Mouse (Mus musculus) stomach, embryonic 14.5 days (tissue): ENCODE data around the gene Nacc1. TPM values are rescaled to one million over a fixed set of nuclear protein-coding genes. Genes with fewer than 3 reads are reported as not detected.

Source experiments
- ATAC-seq: fragments of 200-750 bp; cut with Nextera tagmentation; 2 replicates; pipeline ENCODE4 v1.8.0; 2017; ENCODE audit warnings: low read depth, moderate TSS enrichment; ENCODE audit not compliant: insufficient number of reproducible peaks, insufficient read depth, low FRiP score
- H3K27ac ChIP-seq: fragments of 300-500 bp; sonication (generic); 2 replicates; pipeline ENCODE4 v1.5.1; 2014; ENCODE audit warnings: mild to moderate bottlenecking, low read length, moderate library complexity, mixed read lengths
- H3K27me3 ChIP-seq: fragments of 300-500 bp; sonication (generic); 2 replicates; pipeline ENCODE4 v1.6.1; 2014; ENCODE audit warnings: low read length, control low read depth, mixed read lengths; ENCODE audit not compliant: control insufficient read depth, insufficient read depth
- H3K36me3 ChIP-seq: fragments of 300-500 bp; sonication (generic); 2 replicates; pipeline ENCODE4 v1.6.1; 2014; ENCODE audit warnings: mild to moderate bottlenecking, control low read depth, low read length, moderate library complexity, mixed read lengths; ENCODE audit not compliant: control insufficient read depth, insufficient read depth
- H3K4me1 ChIP-seq: fragments of 300-500 bp; sonication (generic); 2 replicates; pipeline ENCODE4 v1.6.1; 2014; ENCODE audit warnings: low read length, control low read depth, mixed read lengths; ENCODE audit not compliant: control insufficient read depth, insufficient read depth
- H3K4me2 ChIP-seq: fragments of 300-500 bp; sonication (generic); replicated peaks from 2 replicates; pipeline ENCODE4 v1.6.1; 2014; ENCODE audit warnings: low read depth, low read length, control low read depth
- H3K4me3 ChIP-seq: fragments of 300-500 bp; sonication (generic); 2 replicates; pipeline ENCODE4 v1.5.1; 2014; ENCODE audit warnings: low read depth, low read length, control low read depth
- H3K9ac ChIP-seq: fragments of 300-500 bp; sonication (generic); replicated peaks from 2 replicates; pipeline ENCODE4 v1.6.1; 2014; ENCODE audit warnings: low read depth, mild to moderate bottlenecking, control low read depth, low read length, moderate library complexity, mixed read lengths
- H3K9me3 ChIP-seq: fragments of 300-500 bp; sonication (generic); 2 replicates; pipeline ENCODE4 v1.6.1; 2016; ENCODE audit warnings: low read depth, low read length, control low read depth; ENCODE audit not compliant: control insufficient read depth
- WGBS: fragments of 180-500 bp; shearing (Covaris S2); extraction: QIAGEN DNeasy Blood & Tissue Kit; methylation state at CpG from one replicate; pipeline ENCODE4 v1.1.7; 2014; 5-methylcytosine and 5-hydroxymethylcytosine counted together
- polyA plus RNA-seq: library from polyadenylated mRNA; unstranded; fragments of >200 nt; fragmentation: Nextera tagmentation; extraction: Ambion mirVana; gene quantifications from 2 replicates; pipeline ENCODE4 v1.2.1, GENCODE M21; 2014

Nacc1 gene
- polyA plus RNA-seq, 1 experiment from 2014 or later, result 25.7 TPM

- H3K4me1 ChIP-seq, result 0 out of 2 replicates have a peak, but pooled peaks cover 1% of the 10 kb centered on the region
- no peak overlapping the region for H3K4me3 ChIP-seq
- H3K27me3 ChIP-seq, result no peaks in the 10 kb centered on the region
- no peaks in the 10 kb centered on the region for H3K36me3 ChIP-seq
- ATAC-seq, result no peak
- no peak overlapping the region for H3K27ac ChIP-seq
- 74% methylated on average over 7 of the region's 7 CpGs for WGBS
- H3K9me3 ChIP-seq, result no peaks in the 10 kb centered on the region
- H3K9ac ChIP-seq, result no peak overlapping the region
- H3K4me2 ChIP-seq, result no peak overlapping the region
These were observed 46.9 kb downstream of the Nacc1 start for GRCm38 (mm10) chr8:84640617-84641294.

GRCm38 (mm10) chr8:84640010-84640588, 47.6 kb downstream of the Nacc1 start:
- Histone ChIP-seq H3K36me3 (no peaks in the 10 kb centered on the region), H3K4me3 (peak overlapping the region; percentile 35), H3K27me3 (no peaks in the 10 kb centered on the region), H3K27ac (no peak overlapping the region), H3K4me1 (0 out of 2 replicates have a peak, but pooled peaks cover 5% of the 10 kb centered on the region), H3K9me3 (no peaks in the 10 kb centered on the region), H3K4me2 (peak overlapping the region; percentile 38), H3K9ac (no peak overlapping the region)
- 21% methylated on average over 9 of the region's 9 CpGs for WGBS
- ATAC-seq, result no peak

- H3K27ac ChIP-seq, result peak overlapping the region; percentile 92
- no peaks in the 10 kb centered on the region for H3K36me3 ChIP-seq
- ATAC-seq, result peak; percentile 94
- H3K4me2 ChIP-seq, result peak overlapping the region; percentile 77
- no peaks in the 10 kb centered on the region for H3K9me3 ChIP-seq
- peak overlapping the region; percentile 69 for H3K9ac ChIP-seq
- no peaks in the 10 kb centered on the region for H3K27me3 ChIP-seq
- under 1% methylated on average over 81 of the region's 106 CpGs for WGBS
- peak overlapping the region; percentile 52 for H3K4me3 ChIP-seq
- H3K4me1 ChIP-seq, result 0 out of 2 replicates have a peak, but pooled peaks cover 8% of the 10 kb centered on the region
These were observed 48.3 kb downstream of the Nacc1 start for GRCm38 (mm10) chr8:84639162-84640009.

- Histone ChIP-seq H3K4me2 (peak overlapping the region; percentile 77), H3K36me3 (no peaks in the 10 kb centered on the region), H3K27me3 (no peaks in the 10 kb centered on the region), H3K27ac (peak overlapping the region; percentile 92), H3K4me1 (0 out of 2 replicates have a peak, but pooled peaks cover 8% of the 10 kb centered on the region), H3K4me3 (peak overlapping the region; percentile 52), H3K9ac (peak overlapping the region; percentile 69), H3K9me3 (no peaks in the 10 kb centered on the region)
- peak; percentile 26 for ATAC-seq
- WGBS, result under 1% methylated on average over 38 of the region's 52 CpGs
These were observed 49.0 kb downstream of the Nacc1 start for GRCm38 (mm10) chr8:84638555-84639161.

GRCm38 (mm10) chr8:84637946-84638554, 49.6 kb downstream of the Nacc1 start:
- WGBS, result 27% methylated on average over 8 of the region's 8 CpGs
- Histone ChIP-seq H3K4me1 (0 out of 2 replicates have a peak, but pooled peaks cover 8% of the 10 kb centered on the region), H3K4me2 (peak overlapping the region; percentile 77), H3K4me3 (peak overlapping the region; percentile 52), H3K9me3 (no peaks in the 10 kb centered on the region), H3K9ac (peak overlapping the region; percentile 69), H3K27ac (peak overlapping the region; percentile 92), H3K27me3 (no peaks in the 10 kb centered on the region), H3K36me3 (no peaks in the 10 kb centered on the region)
- ATAC-seq, result no peak

GRCm38 (mm10) chr8:84636051-84636691, 51.5 kb downstream of the Nacc1 start:
- no peak overlapping the region for H3K4me2 ChIP-seq
- no peaks in the 10 kb centered on the region for H3K27me3 ChIP-seq
- H3K4me1 ChIP-seq, result 0 out of 2 replicates have a peak, but pooled peaks cover 8% of the 10 kb centered on the region
- H3K4me3 ChIP-seq, result no peak overlapping the region
- H3K9ac ChIP-seq, result no peak overlapping the region
- ATAC-seq, result no peak
- WGBS, result 82% methylated on average over 17 of the region's 17 CpGs
- no peaks in the 10 kb centered on the region for H3K9me3 ChIP-seq
- no peak overlapping the region for H3K27ac ChIP-seq
- H3K36me3 ChIP-seq, result no peaks in the 10 kb centered on the region

- Histone ChIP-seq H3K4me2 (no peak overlapping the region), H3K4me3 (no peak overlapping the region), H3K9ac (no peak overlapping the region), H3K9me3 (no peaks in the 10 kb centered on the region), H3K27me3 (no peaks in the 10 kb centered on the region), H3K27ac (no peak overlapping the region), H3K36me3 (no peaks in the 10 kb centered on the region), H3K4me1 (0 out of 2 replicates have a peak, but pooled peaks cover 8% of the 10 kb centered on the region)
- WGBS, result 62% methylated on average over 13 of the region's 14 CpGs
- ATAC-seq, result no peak
These were observed 52.1 kb downstream of the Nacc1 start for GRCm38 (mm10) chr8:84635397-84636050.
